Mouse (Mus musculus): Measurements from ENCODE around the gene Mcrip2. TPM values are rescaled to one million over a fixed set of nuclear protein-coding genes. Genes with fewer than 3 reads are reported as not detected.

Mcrip2 gene
- polyA plus RNA-seq, 1 experiment from 2014 or later, result 17.3 TPM

- peaks cover 7% of the 10 kb centered on the region; the same call in 1 of the 2 replicates for H3K36me3 ChIP-seq (ENCODE audit: control insufficient read depth, insufficient read depth)
- no peak overlapping the region for H3K9ac ChIP-seq (replicated peaks; ENCODE audit: low read depth, low read length)
- H3K9me3 ChIP-seq (ENCODE audit: control insufficient read depth, low read length), result no peaks in the 10 kb centered on the region
- ATAC-seq, result no peak
- no peaks in the 10 kb centered on the region for H3K27me3 ChIP-seq (replicated peaks; ENCODE audit: control insufficient read depth, insufficient read depth, low read length)
- H3K4me3 ChIP-seq (replicated peaks; ENCODE audit: low read length), result no peak overlapping the region
- 80% methylated on average over 8 of the region's 8 CpGs for WGBS
- H3K4me2 ChIP-seq (ENCODE audit: low read length), result no peak overlapping the region
- H3K4me1 ChIP-seq (replicated peaks; ENCODE audit: control insufficient read depth, insufficient read depth, low read length), result 0 out of 2 replicates have a peak, but pooled peaks cover 2% of the 10 kb centered on the region
- no peak overlapping the region for H3K27ac ChIP-seq (ENCODE audit: low read length)
Measured at GRCm38 (mm10) chr17:25883268-25883667, 14.7 kb upstream of the Mcrip2 start.

DNA sequence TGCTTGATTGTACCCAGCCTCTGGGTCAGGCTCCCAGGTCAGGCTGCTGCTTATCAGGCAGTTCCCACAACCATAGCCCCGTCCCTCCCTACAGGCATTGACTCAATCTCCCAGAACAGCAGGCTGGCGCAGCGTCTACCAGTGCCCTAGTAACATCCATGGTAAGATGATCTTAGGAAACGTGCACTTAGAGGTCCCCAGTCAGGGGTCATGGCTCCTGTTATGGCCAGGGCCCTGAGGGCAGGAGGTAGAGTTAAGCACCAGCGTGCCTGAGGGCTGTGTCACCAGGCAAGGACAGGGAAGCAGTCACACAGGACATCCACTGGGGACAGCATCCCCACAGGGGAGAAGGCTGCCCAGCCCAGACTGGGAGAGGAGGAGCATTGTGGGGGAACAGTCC, 13.7 kb upstream of the Mcrip2 start:
- no peaks in the 10 kb centered on the region for H3K27me3 ChIP-seq (replicated peaks; ENCODE audit: control insufficient read depth, insufficient read depth, low read length)
- H3K36me3 ChIP-seq (ENCODE audit: control insufficient read depth, insufficient read depth), result peaks cover 7% of the 10 kb centered on the region; the same call in 1 of the 2 replicates
- no peaks in the 10 kb centered on the region for H3K9me3 ChIP-seq (ENCODE audit: control insufficient read depth, low read length)
- 59% methylated on average over 5 of the region's 5 CpGs for WGBS
- H3K4me1 ChIP-seq (replicated peaks; ENCODE audit: control insufficient read depth, insufficient read depth, low read length), result no peaks in the 10 kb centered on the region; the same call in 1 of the 2 replicates
- H3K27ac ChIP-seq (ENCODE audit: low read length), result no peak overlapping the region
- H3K4me2 ChIP-seq (ENCODE audit: low read length), result no peak overlapping the region
- H3K4me3 ChIP-seq (replicated peaks; ENCODE audit: low read length), result no peak overlapping the region
- ATAC-seq, result no peak
- no peak overlapping the region for H3K9ac ChIP-seq (replicated peaks; ENCODE audit: low read depth, low read length)

DNA sequence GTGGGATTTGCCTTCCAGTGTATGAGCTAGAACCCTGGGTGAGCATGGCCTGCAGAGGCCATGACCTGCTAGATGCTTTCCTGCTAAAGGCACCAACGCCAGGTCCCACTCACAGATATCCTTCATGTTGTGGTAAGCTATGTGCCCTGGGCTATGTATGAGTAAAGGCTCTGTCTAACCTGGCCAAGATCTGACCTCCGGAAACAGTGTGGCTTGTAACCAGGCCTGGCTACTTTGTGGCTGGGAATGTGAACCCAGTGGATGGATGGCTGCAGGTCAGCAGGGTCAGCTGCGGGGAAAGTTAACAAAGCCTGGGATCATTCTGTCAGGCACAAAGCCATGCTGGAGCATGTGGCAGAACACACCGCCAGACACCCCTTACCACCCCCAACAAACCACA, 13.1 kb upstream of the Mcrip2 start:
- peaks cover 7% of the 10 kb centered on the region; the same call in 1 of the 2 replicates for H3K36me3 ChIP-seq (ENCODE audit: control insufficient read depth, insufficient read depth)
- no peak overlapping the region for H3K4me2 ChIP-seq (ENCODE audit: low read length)
- peaks cover 5% of the 10 kb centered on the region for H3K4me1 ChIP-seq (replicated peaks; ENCODE audit: control insufficient read depth, insufficient read depth, low read length)
- no peak overlapping the region for H3K9ac ChIP-seq (replicated peaks; ENCODE audit: low read depth, low read length)
- no peaks in the 10 kb centered on the region for H3K9me3 ChIP-seq (ENCODE audit: control insufficient read depth, low read length)
- H3K27ac ChIP-seq (ENCODE audit: low read length), result no peak overlapping the region
- H3K27me3 ChIP-seq (replicated peaks; ENCODE audit: control insufficient read depth, insufficient read depth, low read length), result no peaks in the 10 kb centered on the region
- no peak for ATAC-seq
- H3K4me3 ChIP-seq (replicated peaks; ENCODE audit: low read length), result no peak overlapping the region
- 37% methylated on average over 4 of the region's 4 CpGs for WGBS

DNA sequence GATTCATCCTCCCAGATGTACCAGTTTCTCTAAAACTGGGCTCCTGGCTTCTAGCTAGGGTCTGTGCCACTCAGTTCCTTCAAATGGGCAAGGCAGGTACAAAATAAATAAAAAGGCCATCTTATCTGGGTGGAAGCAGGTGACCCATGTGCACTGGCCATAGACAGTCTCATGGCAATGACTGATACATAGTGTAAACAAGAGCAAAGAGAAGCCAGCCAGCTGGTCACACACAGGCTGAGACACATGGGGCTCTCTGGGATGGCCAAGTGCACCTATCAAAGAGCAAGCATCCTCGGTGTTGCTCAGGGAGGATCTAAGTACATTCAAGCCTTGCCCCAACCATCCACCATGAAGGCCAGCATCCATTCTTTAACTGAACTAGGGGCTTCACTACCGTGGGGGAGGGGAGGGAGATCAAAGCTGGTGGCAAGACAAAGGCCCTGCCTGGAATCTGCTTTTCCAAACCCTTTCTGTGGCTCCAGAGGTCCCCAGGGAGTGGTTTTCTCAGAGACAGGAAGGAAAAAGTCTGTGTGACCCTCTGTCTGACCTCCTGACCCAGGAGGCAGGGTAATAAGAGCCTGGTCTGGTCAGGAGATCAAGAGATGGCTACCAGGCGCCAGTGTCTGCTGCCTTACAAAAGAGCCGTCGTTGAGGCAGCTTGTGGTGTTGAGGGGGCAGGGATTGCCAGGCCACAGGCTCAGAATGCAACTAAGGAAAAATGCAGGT, 12.5 kb upstream of the Mcrip2 start:
- Histone ChIP-seq H3K4me3 (replicated peaks; ENCODE audit: low read length) (no peak overlapping the region), H3K9me3 (ENCODE audit: control insufficient read depth, low read length) (no peaks in the 10 kb centered on the region), H3K9ac (replicated peaks; ENCODE audit: low read depth, low read length) (peak overlapping the region; percentile 27; the same call in 1 of the 2 replicates), H3K27me3 (replicated peaks; ENCODE audit: control insufficient read depth, insufficient read depth, low read length) (no peaks in the 10 kb centered on the region), H3K27ac (ENCODE audit: low read length) (no peak overlapping the region; the same call in 1 of the 2 replicates), H3K4me2 (ENCODE audit: low read length) (no peak overlapping the region), H3K4me1 (replicated peaks; ENCODE audit: control insufficient read depth, insufficient read depth, low read length) (peaks cover 11% of the 10 kb centered on the region), H3K36me3 (ENCODE audit: control insufficient read depth, insufficient read depth) (peaks cover 7% of the 10 kb centered on the region; the same call in 1 of the 2 replicates)
- no peak for ATAC-seq
- WGBS, result 9% methylated on average over 5 of the region's 5 CpGs

GRCm38 (mm10) chr17:25880196-25880910, 11.8 kb upstream of the Mcrip2 start, which contains the start of gene Wfikkn1:
Gene Wfikkn1, minus strand, starts transcription at chr17:25880858.
- H3K9me3 ChIP-seq (ENCODE audit: control insufficient read depth, low read length), result no peaks in the 10 kb centered on the region
- H3K9ac ChIP-seq (replicated peaks; ENCODE audit: low read depth, low read length), result peak within 1 kb of the TSS; percentile 27; the same call in 1 of the 2 replicates
- H3K27me3 ChIP-seq (replicated peaks; ENCODE audit: control insufficient read depth, insufficient read depth, low read length), result no peaks in the 10 kb centered on the region
- H3K27ac ChIP-seq (ENCODE audit: low read length), result no peak within 1 kb of the TSS; the same call in 1 of the 2 replicates
- no peak for ATAC-seq
- WGBS, result 25% methylated on average over 5 of the region's 5 CpGs
- peaks cover 7% of the 10 kb centered on the region; the same call in 1 of the 2 replicates for H3K36me3 ChIP-seq (ENCODE audit: control insufficient read depth, insufficient read depth)
- H3K4me1 ChIP-seq (replicated peaks; ENCODE audit: control insufficient read depth, insufficient read depth, low read length), result peaks cover 14% of the 10 kb centered on the region
- no peak within 1 kb of the TSS for H3K4me2 ChIP-seq (ENCODE audit: low read length)
- no peak within 1 kb of the TSS for H3K4me3 ChIP-seq (replicated peaks; ENCODE audit: low read length)

DNA sequence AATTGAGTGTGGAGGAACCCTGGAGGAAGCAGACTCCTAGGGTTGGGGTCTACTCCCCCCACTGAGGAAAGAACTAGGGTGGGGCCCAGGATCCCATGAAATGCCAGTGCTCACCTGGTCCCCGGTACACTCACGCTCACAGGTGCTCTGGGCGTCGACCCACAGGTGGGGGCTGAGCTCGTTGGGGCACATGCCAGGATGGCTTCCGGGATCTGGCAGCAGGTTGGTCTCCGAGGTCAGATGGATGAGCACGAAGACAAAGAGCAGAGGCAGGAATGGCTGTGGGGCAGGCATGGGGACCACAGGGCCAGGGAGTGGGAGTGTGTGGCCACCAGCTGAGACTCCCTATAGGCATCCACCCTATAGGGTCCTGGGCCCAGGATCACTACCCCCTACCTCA, 11.2 kb upstream of the Mcrip2 start:
- Histone ChIP-seq H3K27me3 (replicated peaks; ENCODE audit: control insufficient read depth, insufficient read depth, low read length) (no peaks in the 10 kb centered on the region), H3K4me2 (ENCODE audit: low read length) (no peak overlapping the region), H3K4me3 (replicated peaks; ENCODE audit: low read length) (no peak overlapping the region), H3K4me1 (replicated peaks; ENCODE audit: control insufficient read depth, insufficient read depth, low read length) (peaks cover 14% of the 10 kb centered on the region), H3K9me3 (ENCODE audit: control insufficient read depth, low read length) (no peaks in the 10 kb centered on the region), H3K27ac (ENCODE audit: low read length) (no peak overlapping the region), H3K36me3 (ENCODE audit: control insufficient read depth, insufficient read depth) (peaks cover 7% of the 10 kb centered on the region; the same call in 1 of the 2 replicates), H3K9ac (replicated peaks; ENCODE audit: low read depth, low read length) (no peak overlapping the region)
- no peak for ATAC-seq
- WGBS, result 73% methylated on average over 8 of the region's 8 CpGs

GRCm38 (mm10) chr17:25879261-25879660, 10.7 kb upstream of the Mcrip2 start:
- H3K36me3 ChIP-seq (ENCODE audit: control insufficient read depth, insufficient read depth), result peaks cover 7% of the 10 kb centered on the region; the same call in 1 of the 2 replicates
- H3K4me2 ChIP-seq (ENCODE audit: low read length), result no peak overlapping the region
- H3K27me3 ChIP-seq (replicated peaks; ENCODE audit: control insufficient read depth, insufficient read depth, low read length), result no peaks in the 10 kb centered on the region
- H3K4me3 ChIP-seq (replicated peaks; ENCODE audit: low read length), result no peak overlapping the region
- 49% methylated on average over 4 of the region's 4 CpGs for WGBS
- H3K4me1 ChIP-seq (replicated peaks; ENCODE audit: control insufficient read depth, insufficient read depth, low read length), result peaks cover 16% of the 10 kb centered on the region
- no peak overlapping the region for H3K27ac ChIP-seq (ENCODE audit: low read length)
- ATAC-seq, result no peak
- H3K9ac ChIP-seq (replicated peaks; ENCODE audit: low read depth, low read length), result no peak overlapping the region
- H3K9me3 ChIP-seq (ENCODE audit: control insufficient read depth, low read length), result no peaks in the 10 kb centered on the region

GRCm38 (mm10) chr17:25878611-25879180, 10.1 kb upstream of the Mcrip2 start:
- Histone ChIP-seq H3K36me3 (ENCODE audit: control insufficient read depth, insufficient read depth) (peaks cover 7% of the 10 kb centered on the region; the same call in 1 of the 2 replicates), H3K9ac (replicated peaks; ENCODE audit: low read depth, low read length) (no peak overlapping the region), H3K4me1 (replicated peaks; ENCODE audit: control insufficient read depth, insufficient read depth, low read length) (peaks cover 22% of the 10 kb centered on the region), H3K4me3 (replicated peaks; ENCODE audit: low read length) (no peak overlapping the region), H3K27me3 (replicated peaks; ENCODE audit: control insufficient read depth, insufficient read depth, low read length) (no peaks in the 10 kb centered on the region), H3K27ac (ENCODE audit: low read length) (no peak overlapping the region), H3K4me2 (ENCODE audit: low read length) (no peak overlapping the region), H3K9me3 (ENCODE audit: control insufficient read depth, low read length) (no peaks in the 10 kb centered on the region)
- WGBS, result 92% methylated on average over 19 of the region's 19 CpGs
- ATAC-seq, result no peak

All from forebrain, embryonic 16.5 days (tissue).